Mouse (Mus musculus): ENCODE measurements around the gene Ampd3. TPM values are rescaled to one million over a fixed set of nuclear protein-coding genes. Genes with fewer than 3 reads are reported as not detected.

The Ampd3 gene
- polyA plus RNA-seq, 1 experiment: 1.8 TPM

DNA sequence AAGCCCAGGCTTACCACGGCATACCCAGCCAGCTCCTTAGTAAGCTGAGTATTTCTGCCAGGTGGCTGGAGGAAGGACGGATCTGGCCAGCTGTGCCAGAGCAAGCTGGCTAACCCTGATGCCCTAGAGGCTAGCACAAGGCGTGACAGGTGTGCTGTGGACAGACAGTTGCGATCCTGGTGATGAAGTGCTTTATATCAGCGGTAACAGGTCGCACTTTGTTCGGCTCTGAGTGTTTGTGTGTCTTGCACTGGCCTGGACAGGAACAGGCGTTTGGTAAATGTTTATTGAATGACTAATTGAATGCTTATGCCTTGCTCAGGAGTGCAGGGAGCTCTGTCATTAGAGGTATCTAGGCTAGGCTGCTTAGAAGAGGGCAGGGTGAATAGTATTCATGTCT lies 17.0 kb downstream of the Ampd3 start:
- Histone ChIP-seq H3K27ac (ENCODE audit: control insufficient read depth, insufficient read depth, low read depth, low read length) (no peak overlapping the region), H3K27me3 (ENCODE audit: control insufficient read depth, insufficient read depth, low read length) (no peaks in the 10 kb centered on the region), H3K36me3 (ENCODE audit: control insufficient read depth, insufficient read depth, low read length) (no peaks in the 10 kb centered on the region), H3K4me3 (ENCODE audit: control insufficient read depth, low read depth, low read length) (no peak overlapping the region), H3K4me1 (ENCODE audit: control insufficient read depth, insufficient read depth, low read length) (peaks cover 4% of the 10 kb centered on the region)
- no peak for TF ChIP-seq CTCF (IDR thresholded peaks at IDR 0.05; ENCODE audit: control insufficient read depth, insufficient read depth, insufficient replicate concordance, low read depth, low read length)
- TF ChIP-seq POLR2A (IDR thresholded peaks at IDR 0.05; ENCODE audit: control insufficient read depth, low read depth, low read length): no peak

DNA sequence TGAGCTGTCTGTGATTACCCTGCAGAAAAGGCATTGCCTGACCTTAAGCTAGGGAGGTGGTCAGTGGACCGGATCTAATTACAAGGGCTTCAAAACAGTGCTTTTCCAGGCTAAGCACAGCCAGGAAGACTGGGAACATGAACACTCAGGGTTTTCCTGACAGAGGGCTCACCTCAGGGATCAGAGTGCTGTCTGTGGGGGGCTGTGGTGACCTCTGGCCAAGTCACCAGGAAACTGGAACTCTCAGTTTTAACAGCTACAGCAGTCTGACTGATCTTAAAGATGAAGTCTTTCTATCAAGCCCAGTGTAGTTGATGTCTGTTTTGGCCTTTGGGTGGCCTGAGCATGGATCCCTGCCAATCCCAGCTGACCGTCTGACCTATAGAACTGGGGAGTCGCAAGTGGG lies 17.7 kb downstream of the Ampd3 start:
- peaks cover 4% of the 10 kb centered on the region for H3K4me1 ChIP-seq (ENCODE audit: control insufficient read depth, insufficient read depth, low read length)
- H3K27me3 ChIP-seq (ENCODE audit: control insufficient read depth, insufficient read depth, low read length): no peaks in the 10 kb centered on the region
- no peak overlapping the region for H3K27ac ChIP-seq (ENCODE audit: control insufficient read depth, insufficient read depth, low read depth, low read length)
- H3K36me3 ChIP-seq (ENCODE audit: control insufficient read depth, insufficient read depth, low read length): no peaks in the 10 kb centered on the region
- H3K4me3 ChIP-seq (ENCODE audit: control insufficient read depth, low read depth, low read length): no peak overlapping the region
- no peak for TF ChIP-seq POLR2A (IDR thresholded peaks at IDR 0.05; ENCODE audit: control insufficient read depth, low read depth, low read length)

DNA sequence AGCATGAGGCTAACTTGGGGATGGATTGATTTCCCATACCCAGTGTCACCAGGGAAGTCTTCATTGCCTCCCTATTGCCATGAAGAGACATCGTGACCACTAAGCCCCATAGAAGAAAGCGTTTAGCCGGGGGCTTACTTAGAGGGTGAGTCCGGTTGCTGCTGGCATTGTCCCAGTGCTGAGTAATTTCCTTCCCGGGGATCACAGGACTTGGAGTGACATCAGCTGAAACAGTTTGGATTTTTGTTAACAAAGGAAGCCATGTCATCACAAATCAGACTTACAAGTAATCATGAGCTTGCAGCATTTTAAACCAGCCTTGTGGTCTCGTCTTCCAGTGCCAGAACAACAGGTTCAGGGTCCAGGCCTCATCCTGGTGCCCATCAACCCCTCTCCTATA lies 19.3 kb downstream of the Ampd3 start:
- H3K4me1 ChIP-seq (ENCODE audit: control insufficient read depth, insufficient read depth, low read length): peaks cover 4% of the 10 kb centered on the region
- no peak for TF ChIP-seq POLR2A (IDR thresholded peaks at IDR 0.05; ENCODE audit: control insufficient read depth, low read depth, low read length)
- TF ChIP-seq CTCF (IDR thresholded peaks at IDR 0.05; ENCODE audit: control insufficient read depth, insufficient read depth, insufficient replicate concordance, low read depth, low read length): no peak
- no peak overlapping the region for H3K4me3 ChIP-seq (ENCODE audit: control insufficient read depth, low read depth, low read length)
- no peaks in the 10 kb centered on the region for H3K27me3 ChIP-seq (ENCODE audit: control insufficient read depth, insufficient read depth, low read length)
- no peaks in the 10 kb centered on the region for H3K36me3 ChIP-seq (ENCODE audit: control insufficient read depth, insufficient read depth, low read length)
- no peak overlapping the region for H3K27ac ChIP-seq (ENCODE audit: control insufficient read depth, insufficient read depth, low read depth, low read length)

DNA sequence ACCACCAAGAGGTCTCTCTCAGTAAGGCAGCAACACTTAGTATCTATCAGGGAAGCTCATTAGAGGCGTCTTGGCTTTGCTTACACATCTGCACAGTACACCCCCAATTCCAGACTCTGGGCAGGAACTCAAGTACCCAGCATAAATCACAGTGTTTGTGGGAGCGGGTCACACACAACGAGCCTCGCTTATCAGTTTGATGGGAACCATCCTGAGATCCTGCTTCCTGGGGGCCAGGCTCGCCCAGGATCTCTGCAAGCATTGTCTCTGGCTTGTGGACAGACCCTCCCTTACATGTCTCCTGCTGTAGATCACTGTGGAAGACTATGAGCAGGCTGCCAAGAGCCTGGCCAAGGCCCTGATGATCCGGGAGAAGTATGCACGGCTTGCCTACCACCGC lies 22.9 kb downstream of the Ampd3 start:
- Histone ChIP-seq H3K4me3 (ENCODE audit: control insufficient read depth, low read depth, low read length) (no peak overlapping the region), H3K27ac (ENCODE audit: control insufficient read depth, insufficient read depth, low read depth, low read length) (no peak overlapping the region), H3K27me3 (ENCODE audit: control insufficient read depth, insufficient read depth, low read length) (no peaks in the 10 kb centered on the region), H3K36me3 (ENCODE audit: control insufficient read depth, insufficient read depth, low read length) (no peaks in the 10 kb centered on the region), H3K4me1 (ENCODE audit: control insufficient read depth, insufficient read depth, low read length) (peaks cover 2% of the 10 kb centered on the region)
- TF ChIP-seq POLR2A (IDR thresholded peaks at IDR 0.05; ENCODE audit: control insufficient read depth, low read depth, low read length) (no peak), CTCF (IDR thresholded peaks at IDR 0.05; ENCODE audit: control insufficient read depth, insufficient read depth, insufficient replicate concordance, low read depth, low read length) (no peak)

DNA sequence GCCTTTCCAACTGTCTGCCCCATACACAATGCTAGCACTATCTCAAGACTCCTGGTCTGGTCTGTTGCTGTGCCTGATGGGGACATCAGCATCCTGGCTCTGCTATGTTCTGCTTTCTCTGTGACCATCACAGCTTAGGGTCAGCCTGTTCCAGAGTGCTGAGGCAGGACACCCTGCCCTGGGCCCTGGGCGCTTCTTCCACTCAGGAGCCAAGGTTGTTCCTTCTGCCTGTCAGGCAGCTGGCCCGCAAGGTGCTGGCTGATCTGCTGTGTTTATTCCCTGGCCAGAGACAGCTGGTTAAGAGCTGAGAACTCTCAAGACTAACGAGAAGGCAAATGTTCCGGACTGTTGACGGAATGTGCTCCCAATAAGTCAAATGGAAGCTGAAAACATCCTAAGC lies 24.2 kb downstream of the Ampd3 start:
- Histone ChIP-seq H3K36me3 (ENCODE audit: control insufficient read depth, insufficient read depth, low read length) (no peaks in the 10 kb centered on the region), H3K4me1 (ENCODE audit: control insufficient read depth, insufficient read depth, low read length) (no peaks in the 10 kb centered on the region; the same call in 1 of the 2 replicates), H3K27ac (ENCODE audit: control insufficient read depth, insufficient read depth, low read depth, low read length) (no peak overlapping the region), H3K27me3 (ENCODE audit: control insufficient read depth, insufficient read depth, low read length) (no peaks in the 10 kb centered on the region), H3K4me3 (ENCODE audit: control insufficient read depth, low read depth, low read length) (no peak overlapping the region)
- TF ChIP-seq CTCF (IDR thresholded peaks at IDR 0.05; ENCODE audit: control insufficient read depth, insufficient read depth, insufficient replicate concordance, low read depth, low read length): no peak
- TF ChIP-seq POLR2A (IDR thresholded peaks at IDR 0.05; ENCODE audit: control insufficient read depth, low read depth, low read length): no peak

DNA sequence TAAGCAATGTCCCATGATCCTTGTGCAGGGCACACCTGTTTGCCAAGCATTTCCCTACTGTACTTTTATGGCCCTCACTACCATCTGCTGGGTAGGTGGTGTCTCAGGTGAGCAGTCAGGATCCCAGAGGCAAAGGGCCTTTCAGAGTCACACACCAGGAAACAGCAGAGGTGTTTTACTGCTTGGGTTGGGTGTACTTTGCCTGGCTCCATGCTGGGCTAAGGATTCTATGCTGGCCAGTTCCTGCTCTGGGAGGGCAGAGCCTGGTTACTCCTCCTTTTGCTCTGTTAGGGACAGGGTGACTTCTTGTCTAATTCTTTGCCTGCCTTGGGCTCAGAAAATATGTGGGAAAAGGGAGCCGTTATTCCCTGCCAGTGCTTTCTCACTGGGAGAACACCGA lies 24.8 kb downstream of the Ampd3 start:
- no peaks in the 10 kb centered on the region; the same call in 1 of the 2 replicates for H3K4me1 ChIP-seq (ENCODE audit: control insufficient read depth, insufficient read depth, low read length)
- H3K27me3 ChIP-seq (ENCODE audit: control insufficient read depth, insufficient read depth, low read length): no peaks in the 10 kb centered on the region
- H3K36me3 ChIP-seq (ENCODE audit: control insufficient read depth, insufficient read depth, low read length): no peaks in the 10 kb centered on the region
- TF ChIP-seq POLR2A (IDR thresholded peaks at IDR 0.05; ENCODE audit: control insufficient read depth, low read depth, low read length): no peak
- no peak for TF ChIP-seq CTCF (IDR thresholded peaks at IDR 0.05; ENCODE audit: control insufficient read depth, insufficient read depth, insufficient replicate concordance, low read depth, low read length)
- H3K4me3 ChIP-seq (ENCODE audit: control insufficient read depth, low read depth, low read length): no peak overlapping the region
- H3K27ac ChIP-seq (ENCODE audit: control insufficient read depth, insufficient read depth, low read depth, low read length): no peak overlapping the region

DNA sequence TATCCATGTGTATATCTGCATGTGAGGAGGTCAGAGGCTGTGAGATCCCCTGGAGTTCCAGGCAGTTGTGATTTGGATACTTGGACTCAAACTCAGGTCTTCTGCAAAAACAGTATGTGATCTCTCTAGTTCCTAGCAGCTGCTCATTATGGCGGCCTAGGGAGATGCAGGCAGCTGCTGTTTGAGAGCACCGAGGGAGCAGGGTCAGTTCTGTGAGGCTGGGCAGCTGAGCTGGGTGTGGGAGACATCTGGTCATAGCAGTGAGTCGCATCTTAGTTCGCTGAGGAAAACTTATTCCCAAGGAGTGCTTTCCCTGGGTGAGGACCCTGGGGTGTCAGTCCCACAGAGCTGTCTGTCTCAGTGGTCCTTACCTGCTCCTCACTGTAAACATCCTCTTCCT lies 26.7 kb downstream of the Ampd3 start:
- no peak for TF ChIP-seq POLR2A (IDR thresholded peaks at IDR 0.05; ENCODE audit: control insufficient read depth, low read depth, low read length)
- no peak for TF ChIP-seq CTCF (IDR thresholded peaks at IDR 0.05; ENCODE audit: control insufficient read depth, insufficient read depth, insufficient replicate concordance, low read depth, low read length)
- H3K4me3 ChIP-seq (ENCODE audit: control insufficient read depth, low read depth, low read length): no peak overlapping the region
- H3K36me3 ChIP-seq (ENCODE audit: control insufficient read depth, insufficient read depth, low read length): no peaks in the 10 kb centered on the region
- no peak overlapping the region for H3K27ac ChIP-seq (ENCODE audit: control insufficient read depth, insufficient read depth, low read depth, low read length)
- H3K4me1 ChIP-seq (ENCODE audit: control insufficient read depth, insufficient read depth, low read length): no peaks in the 10 kb centered on the region; the same call in 1 of the 2 replicates
- H3K27me3 ChIP-seq (ENCODE audit: control insufficient read depth, insufficient read depth, low read length): no peaks in the 10 kb centered on the region

Measured in testis, adult 2 months (tissue).